Mouse (Mus musculus) c-Kit-positive CD71-positive TER-119-positive erythroid progenitor cells, embryonic 14.5 days (primary cell): ENCODE data around the gene Naa15.
A peak's percentile ranks its signal among the peaks of the same experiment; 100 is the strongest.
"Not testable (repeated sequence)": the region's sequence is repeated elsewhere in the genome, so short reads cannot be mapped to it uniquely, and the experiment has no call there.

Experiments
- DNase-seq: peaks from one replicate; pipeline ENCODE4 v3.0.0-alpha.2; 2013; ENCODE audit warnings: low spot score

The Naa15 gene

GRCm38 (mm10) chr3:51394881-51395280, 20.1 kb upstream of the Naa15 start:
- no peak for DNase-seq

GRCm38 (mm10) chr3:51395461-51396145, 19.3 kb upstream of the Naa15 start:
- no peak for DNase-seq

GRCm38 (mm10) chr3:51396219-51397068, 18.5 kb upstream of the Naa15 start, which contains the start of gene Mgarp:
Gene Mgarp (minus strand): TSS chr3:51396738.
- DNase-seq, result peak; percentile 71

- no peak for DNase-seq
Observed at GRCm38 (mm10) chr3:51397700-51398299, 17.1 kb upstream of the Naa15 start.

- no peak for DNase-seq
Observed at GRCm38 (mm10) chr3:51398667-51399066, 16.3 kb upstream of the Naa15 start.

GRCm38 (mm10) chr3:51399531-51399930, 15.4 kb upstream of the Naa15 start:
- no peak for DNase-seq

GRCm38 (mm10) chr3:51400682-51401081, 14.3 kb upstream of the Naa15 start:
- DNase-seq, result no peak

GRCm38 (mm10) chr3:51402054-51402453, 12.9 kb upstream of the Naa15 start:
- DNase-seq, result not testable (repeated sequence)

GRCm38 (mm10) chr3:51402628-51403027, 12.3 kb upstream of the Naa15 start:
- no peak for DNase-seq

GRCm38 (mm10) chr3:51407870-51408560, 6.9 kb upstream of the Naa15 start:
- DNase-seq, result peak; percentile 43

- peak; percentile 94 for DNase-seq
Observed at GRCm38 (mm10) chr3:51408561-51409183, 6.3 kb upstream of the Naa15 start, which contains the start of gene Ndufc1. Gene Ndufc1 (minus strand): TSS chr3:51408988.

- no peak for DNase-seq
Observed at GRCm38 (mm10) chr3:51412457-51412856, 2.5 kb upstream of the Naa15 start.

GRCm38 (mm10) chr3:51413276-51413675, 1.7 kb upstream of the Naa15 start:
- DNase-seq, result no peak

GRCm38 (mm10) chr3:51416073-51416363, 1.1 kb downstream of the Naa15 start:
- DNase-seq, result no peak

GRCm38 (mm10) chr3:51416364-51417134, 1.6 kb downstream of the Naa15 start:
- DNase-seq, result peak; percentile 45

GRCm38 (mm10) chr3:51417135-51417458, 2.1 kb downstream of the Naa15 start:
- DNase-seq, result no peak

- no peak for DNase-seq
Observed at GRCm38 (mm10) chr3:51417485-51417884, 2.5 kb downstream of the Naa15 start.

GRCm38 (mm10) chr3:51417966-51418365, 3.0 kb downstream of the Naa15 start:
- DNase-seq, result no peak

- DNase-seq, result no peak
Observed at GRCm38 (mm10) chr3:51421921-51422320, 7.0 kb downstream of the Naa15 start.

- no peak for DNase-seq
Observed at GRCm38 (mm10) chr3:51425394-51425793, 10.4 kb downstream of the Naa15 start.

- DNase-seq, result not testable (repeated sequence)
Observed at GRCm38 (mm10) chr3:51434364-51434763, 19.4 kb downstream of the Naa15 start.
